Mouse (Mus musculus): ENCODE measurements at regions not wholly inside any gene's neighbourhood (a gene's known extent, or its start where the extent isn't known, plus 50 kb on each side); places are given as distances from the start of the nearest gene placed in this dataset.

GRCm38 (mm10) chr2:173405629-173406028 is 116.8 kb upstream of the 1700021F07Rik start:
- no peak overlapping the region for H3K4me3 ChIP-seq
- no peak overlapping the region for H3K9ac ChIP-seq
- H3K36me3 ChIP-seq: no peaks in the 10 kb centered on the region
- H3K4me2 ChIP-seq (replicated peaks): no peak overlapping the region
- H3K27me3 ChIP-seq: no peaks in the 10 kb centered on the region
- H3K9me3 ChIP-seq (replicated peaks): no peaks in the 10 kb centered on the region
- H3K4me1 ChIP-seq: peaks cover 28% of the 10 kb centered on the region
- ATAC-seq (ENCODE audit: low FRiP score): no peak
- WGBS: 62% methylated on average over 12 of the region's 12 CpGs
- no peak overlapping the region for H3K27ac ChIP-seq

GRCm38 (mm10) chr2:173406344-173407094 is 115.9 kb upstream of the 1700021F07Rik start:
- Histone ChIP-seq H3K9me3 (replicated peaks) (no peaks in the 10 kb centered on the region), H3K27ac (peak overlapping the region; percentile 67), H3K36me3 (no peaks in the 10 kb centered on the region), H3K4me3 (no peak overlapping the region), H3K4me1 (peaks cover 28% of the 10 kb centered on the region), H3K4me2 (replicated peaks) (no peak overlapping the region), H3K9ac (no peak overlapping the region), H3K27me3 (no peaks in the 10 kb centered on the region; the same call in 1 of the 2 replicates)
- WGBS: 30% methylated on average over 13 of the region's 13 CpGs
- peak; percentile 84 for ATAC-seq (ENCODE audit: low FRiP score)

GRCm38 (mm10) chr2:173407133-173407532 is 115.3 kb upstream of the 1700021F07Rik start:
- no peaks in the 10 kb centered on the region for H3K9me3 ChIP-seq (replicated peaks)
- H3K27ac ChIP-seq: 0 out of 2 replicates have a peak overlapping the region, but pooled peaks have one; percentile 67
- ATAC-seq (ENCODE audit: low FRiP score): peak; percentile 50
- peaks cover 28% of the 10 kb centered on the region for H3K4me1 ChIP-seq
- H3K4me3 ChIP-seq: no peak overlapping the region
- H3K27me3 ChIP-seq: no peaks in the 10 kb centered on the region; the same call in 1 of the 2 replicates
- H3K4me2 ChIP-seq (replicated peaks): no peak overlapping the region
- H3K9ac ChIP-seq: no peak overlapping the region
- 73% methylated on average over 3 of the region's 3 CpGs for WGBS
- H3K36me3 ChIP-seq: no peaks in the 10 kb centered on the region

- Histone ChIP-seq H3K4me2 (replicated peaks) (no peak overlapping the region), H3K27ac (no peak overlapping the region), H3K27me3 (no peaks in the 10 kb centered on the region; the same call in 1 of the 2 replicates), H3K36me3 (no peaks in the 10 kb centered on the region), H3K9ac (no peak overlapping the region), H3K9me3 (replicated peaks) (no peaks in the 10 kb centered on the region), H3K4me3 (no peak overlapping the region), H3K4me1 (peaks cover 32% of the 10 kb centered on the region)
- WGBS: 91% methylated on average over 5 of the region's 5 CpGs
- no peak for ATAC-seq (ENCODE audit: low FRiP score)
Observed at GRCm38 (mm10) chr2:173408681-173409081, 113.7 kb upstream of the 1700021F07Rik start.

GRCm38 (mm10) chr2:173409433-173409832 is 113.0 kb upstream of the 1700021F07Rik start:
- Histone ChIP-seq H3K4me1 (peaks cover 40% of the 10 kb centered on the region), H3K9ac (no peak overlapping the region), H3K9me3 (replicated peaks) (no peaks in the 10 kb centered on the region), H3K27me3 (no peaks in the 10 kb centered on the region; the same call in 1 of the 2 replicates), H3K4me3 (no peak overlapping the region), H3K27ac (no peak overlapping the region), H3K36me3 (no peaks in the 10 kb centered on the region), H3K4me2 (replicated peaks) (no peak overlapping the region)
- WGBS: 32% methylated on average over 16 of the region's 16 CpGs
- peak; percentile 52 for ATAC-seq (ENCODE audit: low FRiP score)

GRCm38 (mm10) chr2:173413906-173414656 is 108.3 kb upstream of the 1700021F07Rik start:
- peak; percentile 46; the same call in 1 of the 2 replicates for ATAC-seq (ENCODE audit: low FRiP score)
- no peaks in the 10 kb centered on the region for H3K36me3 ChIP-seq
- WGBS: 57% methylated on average over 18 of the region's 18 CpGs

GRCm38 (mm10) chr2:173415429-173415828 is 107.0 kb upstream of the 1700021F07Rik start:
- Histone ChIP-seq H3K4me1 (peaks cover 18% of the 10 kb centered on the region), H3K9ac (no peak overlapping the region), H3K27ac (no peak overlapping the region), H3K4me3 (no peak overlapping the region), H3K36me3 (no peaks in the 10 kb centered on the region), H3K9me3 (replicated peaks) (no peaks in the 10 kb centered on the region), H3K4me2 (replicated peaks) (no peak overlapping the region), H3K27me3 (no peaks in the 10 kb centered on the region; the same call in 1 of the 2 replicates)
- ATAC-seq (ENCODE audit: low FRiP score): no peak
- WGBS: 78% methylated on average over 7 of the region's 7 CpGs

More at GRCm38 (mm10) chr2:173413906-173414656, 108.3 kb upstream of the 1700021F07Rik start:
- H3K4me3 ChIP-seq: no peak overlapping the region
- H3K27ac ChIP-seq: 0 out of 2 replicates have a peak overlapping the region, but pooled peaks have one; percentile 40
- no peak overlapping the region for H3K4me2 ChIP-seq (replicated peaks)
- peaks cover 20% of the 10 kb centered on the region for H3K4me1 ChIP-seq
- H3K9me3 ChIP-seq (replicated peaks): no peaks in the 10 kb centered on the region
- no peak overlapping the region for H3K9ac ChIP-seq
- H3K27me3 ChIP-seq: no peaks in the 10 kb centered on the region; the same call in 1 of the 2 replicates

GRCm38 (mm10) chr2:173416921-173417320 is 105.5 kb upstream of the 1700021F07Rik start:
- H3K9ac ChIP-seq: no peak overlapping the region
- H3K4me3 ChIP-seq: no peak overlapping the region
- no peaks in the 10 kb centered on the region for H3K27me3 ChIP-seq
- WGBS: 81% methylated on average over 1 of the region's 1 CpGs
- H3K9me3 ChIP-seq (replicated peaks): no peaks in the 10 kb centered on the region
- H3K4me2 ChIP-seq (replicated peaks): no peak overlapping the region
- no peaks in the 10 kb centered on the region for H3K36me3 ChIP-seq
- no peak overlapping the region for H3K27ac ChIP-seq
- no peak for ATAC-seq (ENCODE audit: low FRiP score)
- H3K4me1 ChIP-seq: peaks cover 22% of the 10 kb centered on the region

- H3K27me3 ChIP-seq: no peaks in the 10 kb centered on the region
- no peak overlapping the region for H3K9ac ChIP-seq
- no peak overlapping the region for H3K4me3 ChIP-seq
- no peaks in the 10 kb centered on the region for H3K36me3 ChIP-seq
- H3K4me1 ChIP-seq: peaks cover 15% of the 10 kb centered on the region
- 89% methylated on average over 7 of the region's 7 CpGs for WGBS
- H3K27ac ChIP-seq: no peak overlapping the region
- ATAC-seq (ENCODE audit: low FRiP score): no peak
- no peaks in the 10 kb centered on the region for H3K9me3 ChIP-seq (replicated peaks)
- no peak overlapping the region for H3K4me2 ChIP-seq (replicated peaks)
Observed at GRCm38 (mm10) chr2:173418951-173419350, 103.4 kb upstream of the 1700021F07Rik start.

GRCm38 (mm10) chr2:173419972-173420391 is 102.4 kb upstream of the 1700021F07Rik start:
- no peaks in the 10 kb centered on the region for H3K36me3 ChIP-seq
- 50% methylated on average over 10 of the region's 10 CpGs for WGBS
- no peaks in the 10 kb centered on the region for H3K27me3 ChIP-seq
- no peak overlapping the region for H3K9ac ChIP-seq
- no peak overlapping the region for H3K4me2 ChIP-seq (replicated peaks)
- ATAC-seq (ENCODE audit: low FRiP score): peak; percentile 61; the same call in 1 of the 2 replicates
- H3K9me3 ChIP-seq (replicated peaks): no peaks in the 10 kb centered on the region
- H3K4me3 ChIP-seq: no peak overlapping the region
- peaks cover 9% of the 10 kb centered on the region for H3K4me1 ChIP-seq
- H3K27ac ChIP-seq: no peak overlapping the region; the same call in 1 of the 2 replicates

- Histone ChIP-seq H3K9ac (no peak overlapping the region), H3K4me2 (replicated peaks) (no peak overlapping the region), H3K4me3 (no peak overlapping the region), H3K9me3 (replicated peaks) (no peaks in the 10 kb centered on the region), H3K27me3 (no peaks in the 10 kb centered on the region), H3K36me3 (no peaks in the 10 kb centered on the region), H3K4me1 (peaks cover 9% of the 10 kb centered on the region), H3K27ac (no peak overlapping the region; the same call in 1 of the 2 replicates)
- ATAC-seq (ENCODE audit: low FRiP score): no peak
- WGBS: 71% methylated on average over 5 of the region's 5 CpGs
Observed at GRCm38 (mm10) chr2:173420481-173420880, 101.9 kb upstream of the 1700021F07Rik start.

GRCm38 (mm10) chr2:173424875-173425274 is 97.5 kb upstream of the 1700021F07Rik start:
- WGBS: 85% methylated on average over 7 of the region's 7 CpGs
- no peak overlapping the region for H3K4me2 ChIP-seq (replicated peaks)
- ATAC-seq (ENCODE audit: low FRiP score): no peak

More at GRCm38 (mm10) chr2:173424875-173425274, 97.5 kb upstream of the 1700021F07Rik start:
- Histone ChIP-seq H3K9me3 (replicated peaks) (no peaks in the 10 kb centered on the region), H3K27me3 (no peaks in the 10 kb centered on the region), H3K36me3 (no peaks in the 10 kb centered on the region), H3K9ac (no peak overlapping the region), H3K4me3 (no peak overlapping the region), H3K4me1 (peaks cover 17% of the 10 kb centered on the region), H3K27ac (no peak overlapping the region)
